Mouse (Mus musculus): Measurements from ENCODE around the gene Gm5105. TPM values are rescaled to one million over a fixed set of nuclear protein-coding genes. Genes with fewer than 3 reads are reported as not detected.

Gene Gm5105
- polyA plus RNA-seq (2015; fragmentation: Nextera tagmentation; extraction: Ambion mirVana), result 0.12 TPM in 1 of 2 replicates, not detected in the other

DNA sequence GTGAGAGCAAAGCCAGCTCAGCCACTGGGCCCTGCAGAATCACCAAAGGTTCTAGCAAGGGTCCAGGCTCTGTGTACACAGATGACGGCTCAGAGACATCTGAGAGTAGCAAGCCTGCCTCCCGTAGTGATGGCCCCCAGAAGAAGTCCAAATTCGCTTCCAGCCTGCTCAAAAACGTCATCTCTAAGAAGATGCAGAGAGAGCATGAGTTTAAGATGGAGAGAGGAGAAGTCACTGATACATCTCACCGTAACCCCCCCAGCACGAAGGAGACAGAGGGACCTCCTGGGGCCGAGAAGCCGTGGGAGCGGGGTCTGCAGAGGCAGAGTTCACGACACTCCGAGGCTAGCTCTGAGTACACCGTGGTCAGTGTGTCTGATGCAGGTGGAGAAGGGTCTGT, at the start of gene Gm5105:
Gm5105 (minus strand) TSS at position 101 of the 400 bp plus-strand sequence.
- Histone ChIP-seq H3K27me3 (peaks cover 3% of the 10 kb centered on the region; the same call in 1 of the 2 replicates), H3K9me3 (no peaks in the 10 kb centered on the region), H3K4me3 (peak within 1 kb of the TSS; percentile 11; the same call in 1 of the 2 replicates), H3K9ac (no peak within 1 kb of the TSS), H3K4me1 (replicated peaks) (peaks cover 45% of the 10 kb centered on the region), H3K36me3 (no peaks in the 10 kb centered on the region), H3K4me2 (peak within 1 kb of the TSS; percentile 42), H3K27ac (0 out of 2 replicates have a peak within 1 kb of the TSS, but pooled peaks have one; percentile 52)
- 90% methylated on average over 12 of the region's 12 CpGs for WGBS
- ATAC-seq (ENCODE audit: low FRiP score), result no peak

DNA sequence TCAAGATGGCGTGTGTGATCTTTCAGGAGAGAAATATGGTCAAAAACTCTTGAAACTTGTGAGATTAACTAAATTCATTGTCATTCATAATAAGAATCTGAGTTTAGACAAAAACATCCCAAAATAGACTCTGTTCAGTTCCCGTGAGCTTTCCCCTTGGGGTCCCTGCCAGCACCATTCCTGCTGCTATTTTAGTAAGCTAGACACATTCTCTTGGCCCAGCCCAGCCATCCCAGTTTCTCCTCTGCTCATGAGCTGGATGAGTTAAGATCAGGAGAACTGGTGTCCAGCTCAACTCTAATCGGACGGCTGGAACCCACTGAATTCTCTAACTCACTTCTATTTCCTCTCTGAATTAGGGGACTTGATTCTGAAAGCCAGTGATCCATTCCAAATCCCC, 49.7 kb upstream of the Gm5105 start:
- no peaks in the 10 kb centered on the region for H3K9me3 ChIP-seq
- no peak overlapping the region for H3K27ac ChIP-seq
- no peak overlapping the region for H3K4me3 ChIP-seq
- no peaks in the 10 kb centered on the region for H3K27me3 ChIP-seq
- H3K4me1 ChIP-seq (replicated peaks), result no peaks in the 10 kb centered on the region
- no peak for ATAC-seq (ENCODE audit: low FRiP score)
- no peak overlapping the region for H3K9ac ChIP-seq
- WGBS, result 94% methylated on average over 4 of the region's 4 CpGs
- H3K36me3 ChIP-seq, result no peaks in the 10 kb centered on the region
- no peak overlapping the region for H3K4me2 ChIP-seq

DNA sequence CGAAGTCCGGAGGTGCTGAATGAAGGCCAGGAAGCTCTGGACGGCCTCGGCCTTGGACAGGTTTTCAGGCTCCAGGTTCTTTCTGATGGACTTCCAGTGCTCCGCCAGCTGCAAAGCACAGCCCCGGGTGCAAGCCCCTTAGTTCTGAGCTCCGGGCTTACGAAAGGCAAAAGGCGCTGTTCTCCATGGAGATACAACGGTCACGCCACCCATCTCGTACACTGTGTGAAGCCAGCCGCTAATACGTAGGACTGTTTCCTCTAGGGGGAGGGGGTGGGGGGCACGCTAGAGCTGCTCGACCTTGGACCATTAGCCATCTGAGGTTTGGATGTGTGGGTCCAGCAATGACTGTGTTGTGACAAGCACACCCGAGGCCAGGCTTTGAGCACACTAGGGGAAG, 46.9 kb upstream of the Gm5105 start:
- Histone ChIP-seq H3K9me3 (no peaks in the 10 kb centered on the region), H3K36me3 (no peaks in the 10 kb centered on the region), H3K4me1 (replicated peaks) (no peaks in the 10 kb centered on the region), H3K4me3 (no peak overlapping the region), H3K27me3 (no peaks in the 10 kb centered on the region), H3K27ac (no peak overlapping the region), H3K4me2 (no peak overlapping the region), H3K9ac (no peak overlapping the region)
- 85% methylated on average over 17 of the region's 17 CpGs for WGBS
- no peak for ATAC-seq (ENCODE audit: low FRiP score)

DNA sequence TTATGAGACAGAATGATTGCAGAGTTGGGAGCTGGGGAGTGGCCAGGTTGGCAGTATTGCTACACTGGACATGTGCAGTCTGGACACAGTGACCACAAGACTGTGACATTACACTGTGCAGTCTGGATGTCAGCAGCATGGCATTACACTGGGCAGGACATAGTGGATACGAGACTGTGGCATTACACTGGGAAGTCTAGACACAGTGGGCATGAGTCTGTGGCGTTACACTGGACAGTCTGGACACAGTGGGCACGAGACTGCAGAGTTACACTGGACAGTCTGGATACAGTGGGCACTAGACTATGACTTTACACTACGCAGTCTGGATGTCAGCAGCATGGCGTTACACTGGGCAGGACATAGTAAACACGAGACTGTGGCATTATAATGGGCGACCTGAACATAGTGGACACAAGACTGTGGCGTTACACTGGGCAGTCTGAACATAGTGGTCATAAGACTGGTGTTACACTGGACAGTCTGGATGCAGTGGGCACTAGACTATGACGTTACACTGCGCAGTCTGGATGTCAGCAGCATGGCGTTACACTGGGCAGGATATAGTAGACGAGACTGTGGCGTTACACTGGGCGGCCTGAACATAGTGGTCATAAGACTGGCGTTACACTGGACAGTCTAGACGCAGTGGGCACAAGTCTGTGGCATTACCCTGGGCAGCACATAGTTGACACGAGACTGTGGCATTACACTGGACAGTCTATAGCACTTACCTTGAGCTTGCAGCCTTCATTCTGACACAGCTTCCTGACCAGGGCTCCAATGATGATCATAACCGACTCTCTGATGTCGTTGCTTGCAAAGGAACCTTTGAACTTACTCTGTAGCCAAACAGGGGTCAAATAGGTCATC, 44.0 kb upstream of the Gm5105 start:
- Histone ChIP-seq H3K4me1 (replicated peaks) (no peaks in the 10 kb centered on the region), H3K4me2 (no peak overlapping the region), H3K27ac (no peak overlapping the region), H3K9ac (no peak overlapping the region), H3K27me3 (no peaks in the 10 kb centered on the region), H3K4me3 (no peak overlapping the region), H3K36me3 (no peaks in the 10 kb centered on the region), H3K9me3 (no peaks in the 10 kb centered on the region)
- ATAC-seq (ENCODE audit: low FRiP score), result 0 out of 2 replicates have a peak, but pooled peaks have one; percentile 36
- WGBS, result 94% methylated on average over 19 of the region's 19 CpGs

DNA sequence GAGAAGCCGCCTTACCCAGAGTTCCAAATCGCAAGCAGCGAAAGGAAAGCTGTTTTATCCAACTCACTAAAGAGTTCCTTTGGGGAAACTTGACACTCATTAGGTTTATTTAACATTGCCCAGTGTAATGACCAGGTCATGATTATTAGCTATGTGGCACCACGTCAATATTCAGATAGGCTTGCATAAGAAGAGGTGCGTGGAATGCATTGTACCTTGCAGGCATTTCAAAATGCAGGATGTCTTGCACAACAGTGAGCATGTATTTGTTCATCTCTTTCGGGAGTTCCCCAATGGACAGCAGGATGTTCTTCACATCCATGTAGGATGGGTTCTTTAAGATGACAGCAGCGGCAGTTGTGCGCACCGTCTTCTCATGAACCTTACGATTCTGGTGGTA, 39.7 kb upstream of the Gm5105 start:
- no peaks in the 10 kb centered on the region for H3K9me3 ChIP-seq
- no peaks in the 10 kb centered on the region for H3K4me1 ChIP-seq (replicated peaks)
- H3K9ac ChIP-seq, result no peak overlapping the region
- H3K36me3 ChIP-seq, result no peaks in the 10 kb centered on the region
- H3K27me3 ChIP-seq, result no peaks in the 10 kb centered on the region
- no peak overlapping the region for H3K4me3 ChIP-seq
- no peak overlapping the region for H3K4me2 ChIP-seq
- 95% methylated on average over 10 of the region's 10 CpGs for WGBS
- no peak overlapping the region for H3K27ac ChIP-seq
- ATAC-seq (ENCODE audit: low FRiP score), result no peak

DNA sequence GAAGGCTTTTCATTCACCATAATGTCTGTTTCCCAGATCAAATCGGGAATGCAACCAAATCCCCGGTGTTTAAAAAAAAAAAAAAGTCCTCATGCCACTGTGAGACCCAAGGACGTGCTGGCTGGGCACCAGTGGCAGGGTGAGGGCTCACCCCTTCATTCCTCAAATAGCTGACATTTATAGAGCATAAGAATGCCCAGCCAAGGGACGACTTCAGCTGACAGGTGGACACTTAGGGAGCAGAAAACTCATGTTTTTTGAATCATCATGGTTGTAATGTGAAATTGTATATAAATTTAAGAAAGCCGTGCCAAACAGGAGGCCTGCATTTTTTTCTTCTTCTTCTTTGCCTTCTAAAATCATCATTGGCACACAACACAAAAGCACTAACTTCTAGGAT, 37.9 kb upstream of the Gm5105 start:
- Histone ChIP-seq H3K4me1 (replicated peaks) (no peaks in the 10 kb centered on the region), H3K9ac (no peak overlapping the region), H3K4me2 (no peak overlapping the region), H3K36me3 (no peaks in the 10 kb centered on the region), H3K9me3 (no peaks in the 10 kb centered on the region), H3K4me3 (no peak overlapping the region), H3K27ac (no peak overlapping the region), H3K27me3 (no peaks in the 10 kb centered on the region)
- WGBS, result 71% methylated on average over 5 of the region's 5 CpGs
- no peak for ATAC-seq (ENCODE audit: low FRiP score)

DNA sequence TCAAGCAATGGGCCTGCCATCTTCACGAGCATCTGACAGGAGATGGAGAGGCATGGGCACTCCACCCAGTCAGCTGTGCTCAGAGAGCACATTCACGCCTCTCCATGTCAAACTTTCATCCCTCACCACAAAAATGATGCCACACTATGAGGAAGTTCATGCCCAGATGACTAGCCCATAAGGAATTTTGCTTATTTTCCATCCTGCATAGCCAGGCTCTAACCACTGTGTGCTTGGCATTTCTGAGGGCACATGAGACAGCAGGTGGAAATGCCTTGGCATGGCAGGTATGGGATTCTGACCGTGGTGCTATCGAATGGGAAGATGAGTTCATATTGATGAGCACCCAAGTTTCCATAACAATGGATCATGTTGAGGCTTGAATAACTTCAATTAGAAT, 36.5 kb upstream of the Gm5105 start:
- no peak overlapping the region for H3K9ac ChIP-seq
- ATAC-seq (ENCODE audit: low FRiP score), result no peak
- H3K4me2 ChIP-seq, result no peak overlapping the region
- H3K4me3 ChIP-seq, result no peak overlapping the region
- H3K36me3 ChIP-seq, result no peaks in the 10 kb centered on the region
- no peaks in the 10 kb centered on the region for H3K9me3 ChIP-seq
- 92% methylated on average over 4 of the region's 4 CpGs for WGBS
- H3K4me1 ChIP-seq (replicated peaks), result no peaks in the 10 kb centered on the region
- no peaks in the 10 kb centered on the region for H3K27me3 ChIP-seq
- no peak overlapping the region for H3K27ac ChIP-seq

DNA sequence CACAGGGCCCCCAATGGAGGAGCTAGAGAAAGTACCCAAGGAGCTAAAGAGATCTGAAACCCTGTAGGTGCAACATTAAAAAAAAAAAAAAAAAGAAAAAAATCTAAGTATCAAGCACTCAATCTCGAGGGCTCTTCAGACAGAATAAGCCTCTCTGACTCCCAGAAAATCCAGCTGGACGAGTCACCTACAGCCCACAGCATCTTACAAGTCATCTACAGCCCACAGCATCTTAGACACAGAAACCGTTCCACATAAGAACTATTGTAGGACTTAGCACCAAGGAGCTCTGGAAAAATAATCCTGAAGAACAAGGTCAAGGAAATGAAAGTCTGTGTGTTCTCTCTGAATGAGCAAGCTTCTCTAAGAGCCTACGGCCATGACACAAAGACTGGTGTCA, 34.7 kb upstream of the Gm5105 start:
- no peak overlapping the region for H3K4me3 ChIP-seq
- H3K9me3 ChIP-seq, result no peaks in the 10 kb centered on the region
- WGBS, result 91% methylated on average over 4 of the region's 4 CpGs
- H3K27me3 ChIP-seq, result no peaks in the 10 kb centered on the region
- no peaks in the 10 kb centered on the region for H3K36me3 ChIP-seq
- no peak for ATAC-seq (ENCODE audit: low FRiP score)
- H3K27ac ChIP-seq, result no peak overlapping the region
- no peak overlapping the region for H3K9ac ChIP-seq
- 0 out of 2 replicates have a peak, but pooled peaks cover 6% of the 10 kb centered on the region for H3K4me1 ChIP-seq (replicated peaks)
- no peak overlapping the region for H3K4me2 ChIP-seq

DNA sequence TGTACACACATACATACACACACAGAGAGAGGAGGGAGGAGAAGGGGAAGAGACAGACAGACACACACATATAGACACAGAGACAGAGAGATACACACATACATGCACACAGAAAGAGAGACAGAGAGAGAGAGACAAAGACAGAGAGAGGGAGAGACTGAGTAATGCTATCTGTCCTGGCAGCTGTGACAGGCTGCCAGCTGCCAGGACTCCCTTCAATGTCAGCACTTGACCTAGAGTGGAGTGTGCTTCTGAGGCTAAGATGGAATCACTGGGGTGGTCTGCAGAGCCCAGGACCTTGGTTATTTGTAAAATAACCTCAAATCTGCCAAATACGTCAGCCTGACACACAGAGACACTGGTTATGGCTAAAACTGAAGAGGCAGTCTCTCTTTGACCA, 30.5 kb upstream of the Gm5105 start:
- H3K9ac ChIP-seq, result no peak overlapping the region
- ATAC-seq (ENCODE audit: low FRiP score), result no peak
- H3K36me3 ChIP-seq, result no peaks in the 10 kb centered on the region
- H3K4me3 ChIP-seq, result no peak overlapping the region
- 0 out of 2 replicates have a peak, but pooled peaks cover 7% of the 10 kb centered on the region for H3K4me1 ChIP-seq (replicated peaks)
- WGBS, result 88% methylated on average over 1 of the region's 1 CpGs
- no peaks in the 10 kb centered on the region for H3K27me3 ChIP-seq
- no peaks in the 10 kb centered on the region for H3K9me3 ChIP-seq
- no peak overlapping the region for H3K4me2 ChIP-seq
- no peak overlapping the region for H3K27ac ChIP-seq

DNA sequence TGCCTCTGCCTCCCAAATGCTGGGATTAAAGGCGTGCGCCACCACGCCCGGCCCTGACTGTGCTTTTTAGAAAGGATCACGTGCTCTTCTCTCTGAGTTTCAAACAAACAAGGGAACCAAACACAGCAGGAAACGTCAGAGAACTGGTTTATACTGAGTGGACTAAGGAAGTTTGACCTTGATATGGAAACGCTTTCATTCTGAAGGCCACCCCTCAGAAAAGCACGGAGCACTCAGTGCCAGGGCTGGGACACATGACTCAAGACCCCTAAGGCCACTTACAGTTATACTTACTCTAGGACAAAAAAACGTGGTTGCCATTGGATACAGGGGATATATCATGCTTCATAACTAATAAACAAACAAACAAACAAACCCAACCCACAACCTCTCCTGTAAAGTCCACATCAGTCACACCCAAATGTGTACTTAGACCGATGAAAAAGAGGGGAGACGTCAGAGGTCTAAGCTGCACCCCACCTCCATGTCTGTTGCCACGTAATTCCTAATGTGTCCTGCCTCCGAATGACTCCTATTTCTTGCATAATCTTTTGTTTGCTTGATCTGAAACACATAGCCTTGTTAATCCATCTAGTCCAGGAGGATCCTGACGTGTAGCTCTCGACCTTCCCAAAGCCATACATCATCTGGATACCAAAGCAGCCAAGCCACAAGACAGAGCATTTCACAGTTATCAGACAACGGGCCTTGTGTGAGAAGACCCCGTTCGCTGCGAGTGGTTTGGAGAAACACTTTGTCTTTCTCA, 29.3 kb upstream of the Gm5105 start:
- H3K36me3 ChIP-seq, result no peaks in the 10 kb centered on the region
- 0 out of 2 replicates have a peak, but pooled peaks cover 7% of the 10 kb centered on the region for H3K4me1 ChIP-seq (replicated peaks)
- no peaks in the 10 kb centered on the region for H3K9me3 ChIP-seq
- 82% methylated on average over 19 of the region's 19 CpGs for WGBS
- H3K27ac ChIP-seq, result no peak overlapping the region
- H3K27me3 ChIP-seq, result no peaks in the 10 kb centered on the region
- ATAC-seq (ENCODE audit: low FRiP score), result peak; percentile 16; the same call in 1 of the 2 replicates
- no peak overlapping the region for H3K9ac ChIP-seq
- no peak overlapping the region for H3K4me2 ChIP-seq
- H3K4me3 ChIP-seq, result no peak overlapping the region

DNA sequence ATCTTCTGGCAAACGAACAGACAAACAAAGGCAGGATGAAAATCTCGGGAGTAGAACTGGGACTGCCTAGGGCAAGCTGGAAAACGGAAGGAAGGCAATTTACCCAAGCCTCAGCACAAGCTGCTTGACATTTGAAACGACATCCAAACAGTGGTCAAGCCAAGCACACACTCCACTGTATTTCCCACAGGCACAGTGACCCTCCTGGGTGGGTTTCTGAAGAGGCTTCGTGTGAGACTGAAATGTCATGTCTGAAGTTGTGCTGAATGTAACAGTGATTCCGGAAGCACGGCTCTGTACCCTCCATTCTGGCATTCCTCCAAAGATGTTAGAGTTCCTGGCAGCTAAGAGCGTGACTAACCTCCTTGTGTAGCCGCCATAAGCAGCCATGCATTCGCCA, 28.5 kb upstream of the Gm5105 start:
- Histone ChIP-seq H3K4me1 (replicated peaks) (0 out of 2 replicates have a peak, but pooled peaks cover 7% of the 10 kb centered on the region), H3K36me3 (no peaks in the 10 kb centered on the region), H3K9me3 (no peaks in the 10 kb centered on the region), H3K9ac (no peak overlapping the region), H3K27ac (0 out of 2 replicates have a peak overlapping the region, but pooled peaks have one; percentile 30), H3K4me2 (no peak overlapping the region), H3K4me3 (no peak overlapping the region), H3K27me3 (no peaks in the 10 kb centered on the region)
- WGBS, result 59% methylated on average over 10 of the region's 10 CpGs
- peak; percentile 67 for ATAC-seq (ENCODE audit: low FRiP score)

DNA sequence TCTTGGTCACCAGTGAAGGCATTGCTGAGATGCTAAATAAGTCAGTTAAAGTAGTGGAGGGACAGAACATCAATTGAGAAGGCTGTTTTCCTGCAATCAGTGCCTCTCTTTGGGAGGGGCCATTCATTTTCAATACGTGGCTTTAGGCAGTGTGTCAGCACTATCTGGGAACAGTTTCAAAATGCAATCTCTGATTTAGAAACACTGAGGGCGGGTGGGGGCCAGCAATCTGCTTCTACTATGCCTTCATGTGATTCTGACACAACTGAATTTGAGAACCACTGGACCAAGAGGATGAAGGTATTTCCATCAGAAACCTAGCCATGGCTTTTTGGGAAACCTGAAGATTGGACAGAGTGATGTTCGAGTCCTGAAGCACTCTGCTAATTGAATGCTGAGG, 28.1 kb upstream of the Gm5105 start:
- ATAC-seq (ENCODE audit: low FRiP score), result no peak
- Histone ChIP-seq H3K9ac (no peak overlapping the region), H3K36me3 (no peaks in the 10 kb centered on the region), H3K4me1 (replicated peaks) (0 out of 2 replicates have a peak, but pooled peaks cover 7% of the 10 kb centered on the region), H3K4me2 (no peak overlapping the region), H3K9me3 (no peaks in the 10 kb centered on the region), H3K27me3 (no peaks in the 10 kb centered on the region), H3K4me3 (no peak overlapping the region), H3K27ac (no peak overlapping the region)
- 80% methylated on average over 3 of the region's 3 CpGs for WGBS
